Mouse (Mus musculus): ENCODE results near the gene Ssh2.

- TF ChIP-seq CTCF (IDR thresholded peaks at IDR 0.05; ENCODE audit: low read depth) (no peak), EP300 (optimal IDR thresholded peaks at IDR 0.05) (no peak)
Observed at GRCm38 (mm10) chr11:77483043-77483442, 267.0 kb downstream of the Ssh2 start.
